Mouse (Mus musculus) myocyte (in vitro differentiated cells): Measurements from ENCODE around the gene Dtl. TPM values are rescaled to one million over a fixed set of nuclear protein-coding genes. Genes with fewer than 3 reads are reported as not detected.

Experiments used
- H3K27me3 ChIP-seq: one replicate; pipeline ENCODE4 v1.6.1; 2011; ENCODE audit not compliant: control insufficient read depth, insufficient read depth, insufficient read length
- H3K36me3 ChIP-seq: one replicate; pipeline ENCODE4 v1.6.1; 2011; ENCODE audit not compliant: control insufficient read depth, insufficient read depth
- H3K4me2 ChIP-seq: one replicate; pipeline ENCODE4 v1.6.1; 2011; ENCODE audit warnings: low read depth, control low read depth
- H3K4me3 ChIP-seq: one replicate; pipeline ENCODE4 v1.5.1; 2011; ENCODE audit warnings: mild to moderate bottlenecking, control low read depth, moderate library complexity
- H3K79me2 ChIP-seq: one replicate; pipeline ENCODE4 v1.6.1; 2011; ENCODE audit not compliant: control insufficient read depth, insufficient read depth
- H3ac ChIP-seq: one replicate; pipeline ENCODE4 v1.6.1; 2011; ENCODE audit not compliant: control insufficient read depth, insufficient read length
- CEBPB ChIP-seq: IDR thresholded peaks from 2 replicates; pipeline ENCODE4 v1.6.1; 2011; ENCODE audit warnings: mild to moderate bottlenecking, moderate library complexity; ENCODE audit not compliant: poor library complexity, insufficient read depth, severe bottlenecking
- E2F4 ChIP-seq: IDR thresholded peaks from one replicate; pipeline ENCODE4 v1.6.1; 2011; ENCODE audit warnings: mild to moderate bottlenecking, control low read depth, moderate library complexity; ENCODE audit not compliant: insufficient read depth
- MAX ChIP-seq: IDR thresholded peaks from one replicate; pipeline ENCODE4 v1.6.1; 2011; ENCODE audit warnings: low read depth, mild to moderate bottlenecking, control low read depth
- MYOD1 ChIP-seq, 3 experiments: IDR thresholded peaks; one replicate each; pipeline ENCODE4 v1.6.1; 2011; ENCODE audit warnings: control low read depth in 2 of 3, low read depth in 2 of 3, mild to moderate bottlenecking in 2 of 3, moderate library complexity in 1 of 3; ENCODE audit not compliant: insufficient read length in 2 of 3, control insufficient read depth in 1 of 3
- MYOG ChIP-seq, 3 experiments: IDR thresholded peaks; one replicate each; pipeline ENCODE4 v1.6.1; 2011; ENCODE audit warnings: control low read depth in 2 of 3, low read depth in 2 of 3, mild to moderate bottlenecking in 2 of 3; ENCODE audit not compliant: insufficient read length in 2 of 3, control insufficient read depth in 1 of 3, insufficient read depth in 1 of 3
- POLR2A ChIP-seq: IDR thresholded peaks from one replicate; pipeline ENCODE4 v1.6.1; 2011; ENCODE audit warnings: low read depth, mild to moderate bottlenecking, control low read depth, moderate library complexity; ENCODE audit not compliant: insufficient read length
- POLR2AphosphoS2 ChIP-seq: IDR thresholded peaks from one replicate; pipeline ENCODE4 v1.6.1; 2011; ENCODE audit warnings: low read depth, control low read depth; ENCODE audit not compliant: insufficient read length
- REST ChIP-seq: IDR thresholded peaks from one replicate; pipeline ENCODE4 v1.6.1; 2011; ENCODE audit warnings: mild to moderate bottlenecking, control low read depth, moderate library complexity; ENCODE audit not compliant: insufficient read depth, insufficient read length
- SRF ChIP-seq: IDR thresholded peaks from one replicate; pipeline ENCODE4 v1.6.1; 2011; ENCODE audit warnings: low read depth; ENCODE audit not compliant: control insufficient read depth, insufficient read length
- TCF12 ChIP-seq: IDR thresholded peaks from one replicate; pipeline ENCODE4 v1.6.1; 2011; ENCODE audit warnings: mild to moderate bottlenecking, control low read depth; ENCODE audit not compliant: poor library complexity, insufficient read depth, severe bottlenecking
- TCF3 ChIP-seq: IDR thresholded peaks from one replicate; pipeline ENCODE4 v1.6.1; 2011; ENCODE audit warnings: low read depth, control low read depth; ENCODE audit not compliant: insufficient read length
- USF1 ChIP-seq: IDR thresholded peaks from one replicate; pipeline ENCODE4 v1.6.1; 2011; ENCODE audit warnings: low read depth, mild to moderate bottlenecking, control low read depth, moderate library complexity
- polyA plus RNA-seq: library from polyadenylated mRNA; unstranded; fragments of >200 nt; fragmentation: generic; extraction: Trizol; gene quantifications from one replicate; pipeline ENCODE4 v1.2.1, GENCODE M21; 2012; ENCODE audit warnings: missing spikeins

Gene Dtl
- polyA plus RNA-seq, 1 experiment: 1.2 TPM

GRCm38 (mm10) chr1:191529406-191529805 is 45.9 kb downstream of the Dtl start:
- Histone ChIP-seq H3K27me3 (no peaks in the 10 kb centered on the region), H3K4me3 (no peak overlapping the region), H3K4me2 (no peak overlapping the region), H3K36me3 (no peaks in the 10 kb centered on the region), H3K79me2 (no peaks in the 10 kb centered on the region), H3ac (no peak overlapping the region)
- TF ChIP-seq POLR2A (no peak), CEBPB (no peak), MYOG (IDR thresholded peaks at IDR 0.05; ENCODE audit: control insufficient read depth in 1 of 3, insufficient read depth in 1 of 3, insufficient read length in 2 of 3, low read depth in 2 of 3) (no peak), SRF (no peak), TCF3 (no peak), TCF12 (no peak), USF1 (no peak), E2F4 (no peak), POLR2AphosphoS2 (no peak), REST (no peak), MYOD1 (IDR thresholded peaks at IDR 0.05; ENCODE audit: control insufficient read depth in 1 of 3, insufficient read length in 2 of 3, low read depth in 2 of 3) (no peak), MAX (no peak)

DNA sequence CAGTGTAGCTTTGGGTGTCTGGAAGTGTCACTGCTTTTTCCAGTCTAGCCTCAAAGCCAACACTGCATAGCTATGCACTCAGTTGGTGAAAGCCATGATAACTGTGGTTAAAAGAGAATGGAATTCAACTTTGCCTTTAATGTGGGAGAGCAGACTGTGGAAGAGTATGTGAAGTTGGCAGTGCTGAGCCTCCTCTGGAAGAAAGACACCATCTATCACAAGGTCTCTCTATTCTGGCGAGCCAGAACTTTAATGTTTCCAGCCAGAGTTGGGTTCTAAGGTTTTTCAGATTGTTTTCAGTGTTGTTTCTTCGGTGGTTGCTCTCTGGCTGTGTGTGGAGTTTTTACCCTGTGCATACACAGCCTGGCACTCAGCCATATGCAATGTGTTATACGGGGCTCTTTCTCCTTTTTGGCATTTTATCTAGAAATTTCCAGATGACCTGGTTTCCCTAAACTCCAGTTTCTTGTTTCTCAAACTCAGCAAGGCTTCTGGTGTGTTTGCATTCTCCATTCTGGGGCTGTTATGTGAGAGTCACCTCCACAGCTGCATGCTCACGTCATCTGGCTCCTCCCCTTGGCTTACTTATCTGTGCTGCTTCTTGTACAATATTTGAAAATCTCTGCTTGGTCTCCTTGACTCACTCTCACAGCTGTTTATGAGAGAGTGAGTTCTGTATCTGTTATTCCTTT is 47.3 kb downstream of the Dtl start:
- Histone ChIP-seq H3ac (no peak overlapping the region), H3K36me3 (no peaks in the 10 kb centered on the region), H3K79me2 (no peaks in the 10 kb centered on the region), H3K27me3 (no peaks in the 10 kb centered on the region), H3K4me3 (no peak overlapping the region), H3K4me2 (peak overlapping the region; percentile 16)
- TF ChIP-seq MYOD1 (IDR thresholded peaks at IDR 0.05; ENCODE audit: control insufficient read depth in 1 of 3, insufficient read length in 2 of 3, low read depth in 2 of 3) (peak in 2 of 3 experiments; percentile 9 to 12), TCF3 (no peak), MAX (no peak)

DNA sequence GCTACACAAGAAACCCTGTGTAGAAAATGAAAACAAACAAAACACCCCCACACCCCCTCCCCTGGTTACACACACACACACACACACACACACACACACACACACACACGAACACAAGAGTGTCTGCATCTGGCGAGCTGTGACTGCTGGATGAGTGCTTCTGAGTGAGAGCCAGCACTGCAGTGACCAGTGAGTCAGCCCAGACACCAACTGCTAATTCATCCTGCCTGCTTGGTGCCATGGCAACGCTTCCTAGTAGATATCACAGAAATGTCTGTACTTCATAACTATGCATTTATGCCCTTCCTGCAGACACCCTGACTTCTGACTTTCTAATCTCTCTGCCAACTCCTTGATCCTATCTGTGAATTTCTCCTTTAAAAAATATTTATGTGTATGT is 48.3 kb downstream of the Dtl start:
- H3K4me2 ChIP-seq: no peak overlapping the region
- H3K36me3 ChIP-seq: no peaks in the 10 kb centered on the region
- H3ac ChIP-seq: no peak overlapping the region
- H3K27me3 ChIP-seq: no peaks in the 10 kb centered on the region
- no peaks in the 10 kb centered on the region for H3K79me2 ChIP-seq
- no peak overlapping the region for H3K4me3 ChIP-seq
- no peak for TF ChIP-seq TCF3
- peak in 1 of 3 experiments; percentile 11 for TF ChIP-seq MYOD1 (IDR thresholded peaks at IDR 0.05; ENCODE audit: control insufficient read depth in 1 of 3, insufficient read length in 2 of 3, low read depth in 2 of 3)
- TF ChIP-seq SRF: no peak
- TF ChIP-seq REST: no peak
- no peak for TF ChIP-seq POLR2A
- peak in 1 of 3 experiments; percentile 19 for TF ChIP-seq MYOG (IDR thresholded peaks at IDR 0.05; ENCODE audit: control insufficient read depth in 1 of 3, insufficient read depth in 1 of 3, insufficient read length in 2 of 3, low read depth in 2 of 3)
- no peak for TF ChIP-seq TCF12
- no peak for TF ChIP-seq USF1
- no peak for TF ChIP-seq POLR2AphosphoS2
- TF ChIP-seq MAX: no peak
- TF ChIP-seq E2F4: no peak
- TF ChIP-seq CEBPB: no peak

DNA sequence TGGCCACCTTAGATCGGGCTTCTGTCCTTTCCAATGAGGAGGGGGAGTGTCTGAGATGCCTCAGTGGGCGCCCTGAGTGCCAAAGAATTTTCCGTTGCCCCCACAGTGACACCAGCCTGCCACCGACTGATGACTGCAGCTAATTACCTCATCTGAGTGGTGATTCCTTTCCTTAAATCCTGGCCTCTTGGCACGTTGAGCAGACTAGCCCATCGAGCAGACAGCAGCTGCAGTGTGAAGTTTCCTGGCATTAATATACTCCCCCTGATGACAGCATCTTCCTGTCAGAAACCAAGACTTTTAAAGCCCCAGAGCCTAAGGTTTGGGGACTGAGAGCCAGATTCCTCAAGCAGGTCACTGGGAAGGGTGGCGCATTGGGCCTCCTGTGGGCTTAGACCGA is 53.9 kb downstream of the Dtl start:
- Histone ChIP-seq H3K79me2 (no peaks in the 10 kb centered on the region), H3K36me3 (no peaks in the 10 kb centered on the region), H3ac (no peak overlapping the region), H3K4me2 (no peak overlapping the region), H3K27me3 (no peaks in the 10 kb centered on the region), H3K4me3 (no peak overlapping the region)
- TF ChIP-seq POLR2AphosphoS2: no peak
- no peak for TF ChIP-seq SRF
- TF ChIP-seq CEBPB: no peak
- TF ChIP-seq USF1: no peak
- peak in 2 of 3 experiments; percentile 40 to 82 for TF ChIP-seq MYOD1 (IDR thresholded peaks at IDR 0.05; ENCODE audit: control insufficient read depth in 1 of 3, insufficient read length in 2 of 3, low read depth in 2 of 3)
- peak in 1 of 3 experiments; percentile 23 for TF ChIP-seq MYOG (IDR thresholded peaks at IDR 0.05; ENCODE audit: control insufficient read depth in 1 of 3, insufficient read depth in 1 of 3, insufficient read length in 2 of 3, low read depth in 2 of 3)
- TF ChIP-seq TCF12: no peak
- no peak for TF ChIP-seq POLR2A
- TF ChIP-seq TCF3: no peak
- TF ChIP-seq MAX: no peak

DNA sequence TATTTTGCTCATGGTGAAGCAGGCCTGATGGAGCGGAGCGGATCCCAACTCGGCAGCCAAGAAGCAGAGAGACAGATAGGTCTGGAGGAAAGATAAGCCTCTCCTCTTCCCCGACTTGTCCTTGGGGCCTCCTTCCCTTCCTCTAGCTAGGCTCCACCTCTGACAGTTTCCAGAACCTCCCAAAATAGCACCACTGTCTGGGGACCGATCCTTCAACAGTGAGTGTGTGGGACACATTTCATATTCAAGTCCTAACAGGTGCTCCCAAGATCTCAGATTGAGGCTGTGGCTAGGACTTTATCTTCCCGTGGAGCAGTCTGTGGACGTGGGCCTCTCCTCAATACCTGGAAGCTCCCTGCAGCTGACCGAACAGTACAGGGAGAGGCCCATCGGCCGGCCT is 54.7 kb downstream of the Dtl start:
- H3K4me3 ChIP-seq: no peak overlapping the region
- H3K4me2 ChIP-seq: no peak overlapping the region
- no peaks in the 10 kb centered on the region for H3K79me2 ChIP-seq
- no peak for TF ChIP-seq TCF12
- no peak for TF ChIP-seq USF1
- TF ChIP-seq MAX: no peak
- TF ChIP-seq POLR2A: no peak
- TF ChIP-seq REST: no peak
- TF ChIP-seq MYOG (IDR thresholded peaks at IDR 0.05; ENCODE audit: control insufficient read depth in 1 of 3, insufficient read depth in 1 of 3, insufficient read length in 2 of 3, low read depth in 2 of 3): peak in 1 of 3 experiments; percentile 35
- peak in 1 of 3 experiments; percentile 76 for TF ChIP-seq MYOD1 (IDR thresholded peaks at IDR 0.05; ENCODE audit: control insufficient read depth in 1 of 3, insufficient read length in 2 of 3, low read depth in 2 of 3)
- TF ChIP-seq CEBPB: no peak
- TF ChIP-seq E2F4: no peak
- no peaks in the 10 kb centered on the region for H3K36me3 ChIP-seq
- no peaks in the 10 kb centered on the region for H3K27me3 ChIP-seq
- no peak overlapping the region for H3ac ChIP-seq
